Mouse (Mus musculus): ENCODE measurements around the gene Crat. TPM values are rescaled to one million over a fixed set of nuclear protein-coding genes. Genes with fewer than 3 reads are reported as not detected.

Crat gene
- polyA plus RNA-seq, 1 experiment from 2014 or later: 64.3 TPM

GRCm38 (mm10) chr2:30441518-30442497, 26.2 kb upstream of the Crat start:
- H3K36me3 ChIP-seq (replicated peaks; ENCODE audit: insufficient read depth, low read length): peaks cover 72% of the 10 kb centered on the region
- H3K27me3 ChIP-seq (ENCODE audit: insufficient read depth, low read length): no peaks in the 10 kb centered on the region
- WGBS (ENCODE audit: insufficient replicate concordance): 28% methylated on average over 15 of the region's 15 CpGs
- H3K4me3 ChIP-seq (ENCODE audit: low read depth, low read length): peak overlapping the region; percentile 11; the same call in 1 of the 2 replicates
- DNase-seq: peak; percentile 79
- peak overlapping the region; percentile 95 for H3K27ac ChIP-seq (ENCODE audit: low read depth)
- H3K9me3 ChIP-seq (ENCODE audit: low read length): no peaks in the 10 kb centered on the region
- peak; percentile 61 for ATAC-seq
- peak overlapping the region; percentile 55 for H3K4me2 ChIP-seq (ENCODE audit: low read depth, low read length)
- no peak; the same call in 1 of the 2 replicates for TF ChIP-seq EP300 (IDR thresholded peaks at IDR 0.05; ENCODE audit: low read depth)
- TF ChIP-seq CTCF (IDR thresholded peaks at IDR 0.05; ENCODE audit: low read depth): no peak
- H3K9ac ChIP-seq (replicated peaks): peak overlapping the region; percentile 45
- H3K4me1 ChIP-seq (ENCODE audit: insufficient read depth): peaks cover 45% of the 10 kb centered on the region

- DNase-seq (peak; percentile 61), ATAC-seq (peak; percentile 63)
- Histone ChIP-seq H3K9me3 (ENCODE audit: low read length) (no peaks in the 10 kb centered on the region), H3K9ac (replicated peaks) (peak overlapping the region; percentile 44; the same call in 1 of the 2 replicates), H3K4me1 (ENCODE audit: insufficient read depth) (peaks cover 47% of the 10 kb centered on the region), H3K27me3 (ENCODE audit: insufficient read depth, low read length) (no peaks in the 10 kb centered on the region), H3K27ac (ENCODE audit: low read depth) (peak overlapping the region; percentile 95), H3K36me3 (replicated peaks; ENCODE audit: insufficient read depth, low read length) (peaks cover 69% of the 10 kb centered on the region), H3K4me2 (ENCODE audit: low read depth, low read length) (peak overlapping the region; percentile 55), H3K4me3 (ENCODE audit: low read depth, low read length) (0 out of 2 replicates have a peak overlapping the region, but pooled peaks have one; percentile 11)
- WGBS (ENCODE audit: insufficient replicate concordance): 28% methylated on average over 12 of the region's 12 CpGs
- TF ChIP-seq EP300 (IDR thresholded peaks at IDR 0.05; ENCODE audit: low read depth): no peak
- peak; percentile 89 for TF ChIP-seq CTCF (IDR thresholded peaks at IDR 0.05; ENCODE audit: low read depth)
Observed at GRCm38 (mm10) chr2:30440701-30441517, 25.3 kb upstream of the Crat start.

DNA sequence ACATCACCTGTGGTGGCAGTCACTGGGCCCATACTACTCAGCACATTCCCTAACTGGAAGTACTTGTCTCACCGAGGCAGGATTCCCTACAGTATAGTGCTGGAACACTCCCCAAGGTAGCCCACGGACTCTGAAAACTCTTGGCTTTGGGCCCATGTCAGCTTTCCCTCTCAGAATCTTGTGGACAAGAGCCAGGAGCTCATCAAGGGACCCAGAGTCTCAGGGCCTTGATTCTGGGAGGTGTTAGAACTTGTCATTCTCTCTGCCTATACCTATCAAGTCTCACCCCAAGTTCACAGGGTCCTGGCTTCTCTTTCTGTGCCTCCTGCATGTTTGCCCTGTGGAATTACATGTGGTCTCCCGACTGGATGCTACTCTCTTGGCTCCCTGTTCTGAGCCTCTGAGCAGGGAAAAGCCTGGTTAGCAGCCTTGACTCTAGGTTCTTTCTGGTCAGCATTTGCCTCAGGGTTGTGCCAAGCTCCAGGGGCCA, 24.6 kb upstream of the Crat start:
- Histone ChIP-seq H3K9me3 (ENCODE audit: low read length) (no peaks in the 10 kb centered on the region), H3K36me3 (replicated peaks; ENCODE audit: insufficient read depth, low read length) (peaks cover 69% of the 10 kb centered on the region), H3K27ac (ENCODE audit: low read depth) (peak overlapping the region; percentile 95), H3K4me3 (ENCODE audit: low read depth, low read length) (no peak overlapping the region), H3K27me3 (ENCODE audit: insufficient read depth, low read length) (no peaks in the 10 kb centered on the region), H3K4me1 (ENCODE audit: insufficient read depth) (peaks cover 44% of the 10 kb centered on the region), H3K4me2 (ENCODE audit: low read depth, low read length) (no peak overlapping the region), H3K9ac (replicated peaks) (no peak overlapping the region)
- DNase-seq: no peak
- 60% methylated on average over 3 of the region's 3 CpGs for WGBS (ENCODE audit: insufficient replicate concordance)
- no peak for ATAC-seq
- TF ChIP-seq EP300 (IDR thresholded peaks at IDR 0.05; ENCODE audit: low read depth) (no peak), CTCF (IDR thresholded peaks at IDR 0.05; ENCODE audit: low read depth) (no peak)

DNA sequence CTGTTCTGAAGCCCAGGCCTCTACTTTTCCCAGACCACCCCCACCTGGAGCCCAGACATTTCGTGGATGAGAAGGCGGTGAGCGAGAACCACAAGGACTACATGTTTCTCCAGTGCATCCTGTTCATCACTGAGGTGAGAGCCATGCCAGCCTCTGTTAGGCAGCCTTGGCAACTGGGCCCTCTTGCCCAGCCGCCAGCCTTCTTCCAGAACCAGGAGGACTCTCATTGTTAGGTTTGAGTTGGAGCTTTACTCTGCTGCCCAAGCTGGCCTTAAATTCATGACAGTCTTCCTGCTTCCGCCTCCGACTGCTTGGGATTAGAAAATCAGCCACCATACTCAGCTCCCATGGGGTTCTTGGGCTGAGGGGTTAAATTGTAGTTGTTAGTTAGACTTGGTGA, 24.0 kb upstream of the Crat start:
- TF ChIP-seq CTCF (IDR thresholded peaks at IDR 0.05; ENCODE audit: low read depth) (no peak), EP300 (IDR thresholded peaks at IDR 0.05; ENCODE audit: low read depth) (no peak)
- Histone ChIP-seq H3K27ac (ENCODE audit: low read depth) (0 out of 2 replicates have a peak overlapping the region, but pooled peaks have one; percentile 95), H3K4me1 (ENCODE audit: insufficient read depth) (peaks cover 39% of the 10 kb centered on the region), H3K27me3 (ENCODE audit: insufficient read depth, low read length) (no peaks in the 10 kb centered on the region), H3K9ac (replicated peaks) (no peak overlapping the region), H3K4me3 (ENCODE audit: low read depth, low read length) (no peak overlapping the region), H3K36me3 (replicated peaks; ENCODE audit: insufficient read depth, low read length) (peaks cover 69% of the 10 kb centered on the region), H3K9me3 (ENCODE audit: low read length) (no peaks in the 10 kb centered on the region), H3K4me2 (ENCODE audit: low read depth, low read length) (no peak overlapping the region)
- no peak for DNase-seq
- no peak for ATAC-seq
- 94% methylated on average over 6 of the region's 6 CpGs for WGBS (ENCODE audit: insufficient replicate concordance)

DNA sequence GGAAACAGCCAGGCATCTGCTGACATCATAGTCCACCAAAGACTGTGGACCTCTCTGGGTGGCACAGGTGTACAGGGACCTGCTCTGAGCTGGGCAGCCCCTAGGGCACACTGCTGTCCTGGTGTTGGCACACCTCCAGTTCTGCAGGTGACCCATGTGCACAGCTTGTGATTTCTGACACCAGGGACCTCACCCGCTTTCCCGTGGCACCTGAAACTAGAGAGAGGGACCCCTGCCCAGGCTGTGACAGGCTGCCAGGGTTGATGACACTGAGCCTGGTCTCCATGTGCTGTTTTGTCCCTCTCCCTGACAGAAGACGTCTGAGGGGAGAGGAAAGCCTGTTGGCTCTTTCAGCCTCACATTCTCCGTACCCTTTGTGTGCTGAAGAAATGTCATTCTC, 22.2 kb upstream of the Crat start:
- no peaks in the 10 kb centered on the region for H3K9me3 ChIP-seq (ENCODE audit: low read length)
- WGBS (ENCODE audit: insufficient replicate concordance): 94% methylated on average over 4 of the region's 4 CpGs
- H3K27me3 ChIP-seq (ENCODE audit: insufficient read depth, low read length): no peaks in the 10 kb centered on the region
- ATAC-seq (no peak), DNase-seq (no peak)
- no peak for TF ChIP-seq CTCF (IDR thresholded peaks at IDR 0.05; ENCODE audit: low read depth)
- no peak for TF ChIP-seq EP300 (IDR thresholded peaks at IDR 0.05; ENCODE audit: low read depth)
- H3K9ac ChIP-seq (replicated peaks): no peak overlapping the region
- H3K4me1 ChIP-seq (ENCODE audit: insufficient read depth): peaks cover 24% of the 10 kb centered on the region
- peaks cover 70% of the 10 kb centered on the region for H3K36me3 ChIP-seq (replicated peaks; ENCODE audit: insufficient read depth, low read length)
- H3K4me3 ChIP-seq (ENCODE audit: low read depth, low read length): no peak overlapping the region
- no peak overlapping the region for H3K4me2 ChIP-seq (ENCODE audit: low read depth, low read length)
- no peak overlapping the region for H3K27ac ChIP-seq (ENCODE audit: low read depth)
